Mouse (Mus musculus): ENCODE results near the gene Hcar2. TPM values are rescaled to one million over a fixed set of nuclear protein-coding genes. Genes with fewer than 3 reads are reported as not detected.

Gene Hcar2
- 3.6 and 4.3 TPM in 2 replicates for total RNA-seq (2017)

DNA sequence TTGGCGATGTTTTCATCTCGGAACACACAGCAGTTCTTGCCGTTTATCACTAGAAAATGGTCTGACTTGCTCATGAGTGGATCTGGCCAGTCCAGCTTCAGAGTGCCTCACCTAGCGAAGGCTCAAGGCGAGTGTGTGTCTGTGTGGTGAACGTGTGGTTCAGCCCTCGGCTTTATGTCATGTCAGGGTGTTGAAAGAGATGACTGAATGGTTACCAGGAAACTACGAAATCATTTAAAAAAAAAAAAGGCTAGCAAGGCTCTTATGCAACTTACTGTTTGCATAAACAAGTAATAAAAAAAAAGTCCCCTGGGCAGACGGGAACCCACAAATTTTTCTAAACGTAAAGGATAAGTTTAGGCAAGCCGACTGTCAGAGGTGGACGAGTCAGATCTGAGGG, at the start of gene Hcar2:
TSS of gene Hcar2 (minus strand) at position 135 of the 400 bp plus-strand sequence.
- ATAC-seq (replicated peaks; ENCODE audit: low read depth, poor library complexity, severe bottlenecking) = peak; percentile 74

DNA sequence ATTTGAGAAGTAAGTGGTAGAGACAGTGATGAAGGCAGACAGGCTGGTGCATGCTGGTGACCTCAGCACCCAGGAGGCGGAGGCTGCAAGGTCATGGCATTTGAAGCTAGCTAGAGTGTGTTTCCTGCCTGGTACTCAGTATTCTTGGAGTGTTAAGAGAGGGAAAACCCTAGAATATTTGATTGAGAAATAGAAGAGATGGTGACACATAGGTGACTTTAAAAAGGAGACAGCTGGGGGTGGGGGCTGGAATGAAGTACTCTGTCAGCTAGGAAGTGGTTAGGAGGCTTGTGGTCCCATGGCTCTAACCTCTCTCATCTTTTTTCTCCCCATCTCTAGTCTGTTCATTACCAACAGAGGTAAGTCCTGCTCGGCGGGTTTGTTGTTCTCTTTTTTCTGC, 49.6 kb upstream of the Hcar2 start:
- peak; percentile 60; the same call in 1 of the 2 replicates for ATAC-seq (replicated peaks; ENCODE audit: low read depth, poor library complexity, severe bottlenecking)

DNA sequence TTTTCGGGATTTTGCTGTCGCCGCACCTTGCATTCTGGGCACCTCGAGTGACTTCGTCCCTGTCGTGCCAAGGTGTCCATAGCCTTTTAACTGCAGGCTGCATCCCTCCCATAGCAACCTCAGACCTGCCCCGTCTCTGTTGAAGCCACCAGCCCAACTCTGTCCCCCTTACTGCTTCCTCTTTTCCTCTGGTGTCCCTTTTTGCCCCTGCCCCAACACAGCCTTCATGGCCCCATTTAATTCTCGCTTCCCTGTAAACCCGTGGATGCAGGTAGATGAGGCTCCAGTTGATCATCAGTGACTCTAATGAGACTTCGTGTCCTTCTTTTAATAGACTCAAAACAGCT, 42.3 kb upstream of the Hcar2 start:
- ATAC-seq (replicated peaks; ENCODE audit: low read depth, poor library complexity, severe bottlenecking) = 0 out of 2 replicates have a peak, but pooled peaks have one; percentile 20

DNA sequence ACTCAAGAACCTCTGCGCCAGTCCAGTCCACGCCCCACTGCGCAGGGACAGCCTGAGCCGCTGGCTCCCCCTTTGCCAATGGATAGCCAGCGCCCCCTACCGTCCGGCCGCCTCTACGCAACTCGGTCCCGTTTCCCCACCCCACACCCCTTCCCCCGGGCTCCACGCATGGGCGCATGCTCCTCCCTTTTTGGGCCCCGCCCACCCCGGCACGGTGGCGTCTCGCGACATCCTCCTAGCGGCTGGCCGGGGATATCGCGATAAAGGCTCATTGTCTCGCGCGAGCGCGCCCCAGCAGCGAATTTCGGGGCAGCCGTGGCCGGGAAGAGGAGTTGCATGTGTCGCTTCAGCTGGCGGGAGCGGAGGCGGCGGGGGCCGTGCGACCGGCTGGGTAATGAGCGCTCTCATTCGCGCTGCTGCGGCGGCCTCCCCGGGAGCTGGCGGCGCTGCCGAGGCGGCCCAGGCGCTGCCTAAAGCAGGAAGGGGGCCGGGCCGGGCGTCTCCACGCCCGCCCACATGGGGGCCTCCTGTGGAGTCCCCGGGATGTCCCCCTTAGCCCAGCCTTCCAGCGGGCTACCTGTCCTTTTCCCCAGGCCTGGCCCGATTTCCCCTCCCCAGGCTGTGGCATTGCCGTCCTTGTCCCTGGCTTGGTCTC, 41.8 kb upstream of the Hcar2 start, which contains the start of gene Denr:
TSS of gene Denr (plus strand) at position 200 of the 655 bp plus-strand sequence.
- peak; percentile 93 for ATAC-seq (replicated peaks; ENCODE audit: low read depth, poor library complexity, severe bottlenecking)

DNA sequence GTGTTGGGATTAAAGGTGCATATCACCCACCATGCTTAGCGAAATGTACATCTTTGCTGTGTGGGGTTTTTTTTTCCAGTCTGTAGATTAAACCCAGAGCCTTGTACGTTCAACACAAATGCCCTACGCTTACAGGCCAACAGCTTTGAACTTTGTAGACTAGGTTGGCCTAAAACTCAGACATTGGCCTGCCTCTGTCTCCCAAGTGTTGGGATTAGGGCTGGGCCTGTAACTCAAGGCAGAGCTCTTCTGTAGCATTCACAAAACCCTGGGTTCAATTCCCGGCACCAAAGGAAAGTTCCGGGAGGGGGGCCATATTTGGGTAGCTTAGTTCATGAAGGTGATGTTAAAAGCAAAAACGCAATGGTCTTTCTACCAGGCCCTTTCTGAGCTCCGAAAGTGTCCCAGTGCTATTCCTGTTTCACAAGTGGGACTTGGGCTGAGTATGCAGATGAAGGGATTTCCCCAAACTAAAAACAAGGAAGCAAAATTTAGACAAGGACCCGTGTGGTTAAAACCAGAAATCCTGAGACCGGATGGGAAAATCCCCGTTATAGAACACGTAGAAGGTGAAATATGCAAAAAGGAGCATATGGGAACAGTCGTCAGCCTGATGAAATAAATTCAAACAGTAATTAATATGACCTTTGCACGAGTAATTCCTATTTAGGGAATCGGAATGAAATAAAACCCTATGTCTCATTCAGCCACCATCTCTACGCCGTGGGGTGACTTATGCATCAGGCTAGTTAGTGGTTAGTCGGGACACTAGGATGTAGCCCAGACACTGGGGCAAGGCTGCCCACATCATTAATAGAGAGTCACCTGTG, 41.1 kb upstream of the Hcar2 start:
- ATAC-seq (replicated peaks; ENCODE audit: low read depth, poor library complexity, severe bottlenecking) = no peak

DNA sequence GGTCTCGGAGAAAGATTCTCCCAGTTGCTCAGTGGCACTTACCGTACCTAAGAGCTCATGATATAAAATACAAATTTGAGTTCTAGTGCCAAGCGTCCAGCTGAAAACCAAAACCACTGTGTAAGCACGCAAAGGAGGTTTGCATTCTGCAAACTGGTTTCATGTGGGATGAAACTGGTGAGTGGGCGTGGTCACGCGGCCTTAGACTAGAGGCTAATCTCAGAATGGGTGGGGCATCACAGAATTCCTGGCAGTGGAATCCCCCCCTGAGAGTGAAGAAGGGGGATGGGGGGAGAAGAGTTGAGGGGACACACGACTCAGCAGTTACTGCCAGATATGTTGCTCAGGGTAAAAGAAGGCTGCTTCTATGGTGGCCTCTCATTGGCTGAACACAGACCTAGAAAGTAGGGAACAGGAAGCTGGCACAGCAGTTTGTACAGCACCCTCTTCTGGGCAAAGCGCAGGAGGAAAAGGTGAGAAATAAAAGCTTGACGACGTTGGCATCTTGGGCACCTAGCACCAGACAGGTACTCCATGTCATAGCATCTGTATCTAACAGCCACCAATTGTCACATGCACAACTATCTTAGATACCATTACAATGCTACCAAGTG, 38.9 kb upstream of the Hcar2 start:
- no peak for ATAC-seq (replicated peaks; ENCODE audit: low read depth, poor library complexity, severe bottlenecking)

DNA sequence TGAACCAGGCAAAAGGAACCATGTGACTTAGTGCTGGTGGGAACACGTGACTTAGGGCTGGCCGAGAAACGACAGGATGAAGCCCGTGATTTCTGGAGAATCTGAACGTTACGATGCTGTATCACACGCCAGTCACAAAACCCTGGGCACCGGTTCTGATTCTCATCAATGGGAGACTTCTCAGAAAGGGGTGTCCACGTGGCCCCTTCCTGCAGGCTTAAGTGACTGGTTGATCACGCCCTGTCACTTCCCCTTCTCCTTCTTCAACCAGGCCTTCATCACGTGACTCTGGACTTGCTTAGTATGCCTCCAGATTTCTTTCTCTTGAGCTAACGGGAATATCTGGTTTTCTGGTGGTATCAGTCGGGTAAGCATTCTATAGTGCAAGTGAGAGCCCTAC, 32.1 kb upstream of the Hcar2 start:
- peak; percentile 75 for ATAC-seq (replicated peaks; ENCODE audit: low read depth, poor library complexity, severe bottlenecking)

DNA sequence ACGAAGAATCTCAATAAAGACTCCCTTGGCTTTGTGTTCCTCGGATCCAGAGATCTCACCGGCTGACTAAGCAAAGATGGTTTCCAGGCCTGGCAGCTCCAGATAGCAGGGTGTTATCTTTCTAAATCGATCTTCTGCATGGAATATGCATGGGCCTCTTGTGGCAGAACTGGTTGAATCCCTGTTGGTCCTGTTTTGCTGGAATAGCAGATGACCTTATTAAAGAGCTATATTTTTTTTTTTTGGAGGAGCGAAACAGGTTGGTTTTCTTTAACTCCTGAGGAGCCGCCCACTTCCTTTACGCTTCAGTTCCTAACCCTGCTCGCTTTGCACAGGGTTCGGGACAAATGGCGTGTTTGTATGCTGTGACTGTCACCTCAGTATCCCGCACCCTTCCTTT, 31.1 kb upstream of the Hcar2 start:
- ATAC-seq (replicated peaks; ENCODE audit: low read depth, poor library complexity, severe bottlenecking) = no peak

DNA sequence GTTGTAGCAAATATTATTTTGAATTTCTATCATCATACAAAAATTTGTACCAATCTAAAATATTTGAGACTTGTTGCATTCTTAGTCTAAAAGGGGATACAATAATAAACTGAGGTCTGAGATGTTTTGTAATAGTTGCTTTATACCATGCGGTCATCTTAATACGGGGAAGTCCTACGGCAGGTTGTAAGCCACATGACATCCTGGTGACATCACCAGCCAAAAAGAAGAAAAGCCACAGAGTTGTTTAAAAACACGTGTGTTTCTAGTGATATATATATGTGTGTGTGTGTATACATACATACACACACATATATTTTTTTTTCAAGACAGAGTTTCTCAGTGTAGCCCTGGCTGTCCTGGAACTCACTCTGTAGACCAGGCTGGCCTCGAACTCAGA, 28.2 kb upstream of the Hcar2 start:
- ATAC-seq (replicated peaks; ENCODE audit: low read depth, poor library complexity, severe bottlenecking) = no peak

DNA sequence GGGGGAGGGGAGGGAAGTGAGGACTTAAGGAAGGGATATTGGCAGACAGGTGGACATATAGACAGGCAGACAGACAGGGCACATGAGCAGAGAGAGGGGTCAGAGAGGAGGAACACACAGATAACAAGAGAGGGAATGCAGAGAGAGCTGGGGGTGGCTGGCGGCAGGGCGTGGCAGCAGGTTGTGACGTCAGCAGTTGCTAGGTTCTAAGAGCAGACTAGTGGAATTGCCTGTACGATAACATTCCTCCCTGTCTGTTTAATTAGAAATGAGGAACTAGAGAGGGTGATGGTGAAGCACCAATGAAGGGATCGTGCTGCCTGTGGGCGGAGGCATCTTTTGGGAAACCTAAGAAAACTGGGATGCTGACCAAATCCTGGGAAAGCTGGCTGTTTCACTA, 26.4 kb upstream of the Hcar2 start:
- ATAC-seq (replicated peaks; ENCODE audit: low read depth, poor library complexity, severe bottlenecking) = peak; percentile 94

DNA sequence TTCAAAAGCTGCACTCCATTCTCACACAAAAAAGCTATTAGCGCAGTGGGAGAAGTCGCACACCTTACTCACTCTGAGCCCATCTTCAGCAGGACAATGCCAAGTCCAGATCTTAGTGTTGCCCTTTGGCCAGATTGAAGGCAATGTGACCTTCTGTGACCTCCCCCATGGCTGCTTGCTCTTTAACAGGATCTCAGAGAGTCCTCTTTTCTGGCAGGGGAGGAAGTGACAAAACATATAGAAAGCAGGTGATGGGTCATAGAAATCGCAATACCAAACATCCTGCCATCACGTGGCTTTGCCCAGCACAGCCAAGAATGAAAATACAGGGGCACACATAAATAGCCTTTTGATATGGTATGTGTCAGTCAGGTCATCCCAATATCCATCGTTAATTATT, 25.7 kb upstream of the Hcar2 start:
- ATAC-seq (replicated peaks; ENCODE audit: low read depth, poor library complexity, severe bottlenecking) = no peak

DNA sequence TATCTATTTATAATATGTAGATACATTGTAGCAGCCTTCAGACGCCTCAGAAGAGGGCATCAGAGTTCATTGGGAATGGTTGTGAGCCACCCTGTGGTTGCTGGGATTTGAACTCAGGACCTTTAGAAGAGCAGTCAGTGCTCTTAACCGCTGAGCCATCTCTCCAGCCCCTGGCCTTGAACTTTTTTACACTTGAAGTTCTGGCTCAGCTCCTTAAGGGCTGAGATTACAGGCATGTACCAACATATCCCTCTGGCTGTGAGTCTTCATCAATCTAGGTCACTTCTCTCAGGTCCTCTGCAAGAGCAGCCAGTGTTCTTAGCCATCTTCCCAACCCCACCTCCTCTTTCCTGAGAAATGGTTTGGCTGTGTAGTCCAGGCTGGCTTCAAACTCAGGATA, 25.0 kb upstream of the Hcar2 start:
- no peak for ATAC-seq (replicated peaks; ENCODE audit: low read depth, poor library complexity, severe bottlenecking)

DNA sequence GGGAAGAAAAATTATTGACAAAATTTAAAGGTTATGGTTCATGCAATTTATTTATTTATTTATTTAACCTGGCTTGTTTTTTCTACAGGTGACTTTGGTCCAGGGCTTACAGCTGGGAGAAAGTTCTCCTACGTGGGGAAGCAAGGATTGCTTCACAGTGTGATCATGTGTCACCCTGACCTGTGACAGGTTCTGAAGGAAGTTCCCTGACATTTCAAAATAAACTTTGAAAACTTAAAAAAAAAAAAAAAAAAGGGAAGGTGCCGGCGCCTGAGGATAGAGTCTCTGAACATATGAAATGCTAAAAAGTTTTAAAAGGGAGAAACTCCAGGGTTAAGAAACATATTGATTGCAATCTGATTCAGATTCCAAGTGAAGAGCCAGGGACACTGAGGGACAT, 21.1 kb upstream of the Hcar2 start:
- ATAC-seq (replicated peaks; ENCODE audit: low read depth, poor library complexity, severe bottlenecking) = 0 out of 2 replicates have a peak, but pooled peaks have one; percentile 39

DNA sequence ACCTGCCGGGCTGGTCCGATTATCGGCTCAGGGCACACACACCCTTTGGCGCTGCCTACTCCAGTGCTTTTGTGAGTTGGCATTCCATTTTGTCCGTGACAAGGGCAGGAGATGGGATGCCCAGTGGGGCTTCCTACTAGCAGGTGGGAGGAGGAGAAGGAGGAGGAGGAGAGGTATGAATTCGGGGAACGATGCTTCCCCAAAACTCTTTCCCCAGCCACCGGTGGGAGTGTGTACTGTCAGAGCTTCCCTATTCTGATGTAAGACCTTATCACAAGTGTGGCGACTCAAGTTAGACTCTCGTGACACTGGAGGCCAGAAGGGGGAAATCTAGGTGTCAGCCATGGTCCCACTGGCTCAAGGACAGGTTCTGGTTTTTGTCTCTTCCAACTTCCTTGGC, 19.0 kb upstream of the Hcar2 start:
- ATAC-seq (replicated peaks; ENCODE audit: low read depth, poor library complexity, severe bottlenecking) = peak; percentile 52; the same call in 1 of the 2 replicates

DNA sequence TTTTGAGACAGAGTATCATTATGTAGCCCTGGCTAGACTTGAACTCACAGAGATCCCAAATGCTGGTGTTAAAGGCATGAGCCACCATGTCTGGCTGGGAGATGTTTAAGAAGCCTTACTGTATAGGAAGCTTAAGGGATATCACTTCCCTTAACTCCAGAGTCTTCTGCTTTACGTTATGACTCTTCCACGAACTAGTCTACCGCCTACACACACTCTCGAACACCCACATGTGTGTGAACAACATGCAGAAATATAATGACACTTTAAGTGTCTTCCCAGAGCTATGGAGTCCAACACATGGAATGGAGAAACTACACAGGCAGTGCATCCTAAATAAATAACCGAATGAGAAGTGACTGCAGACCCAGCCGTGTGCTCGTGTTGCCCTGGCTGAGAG, 18.6 kb upstream of the Hcar2 start:
- no peak for ATAC-seq (replicated peaks; ENCODE audit: low read depth, poor library complexity, severe bottlenecking)

DNA sequence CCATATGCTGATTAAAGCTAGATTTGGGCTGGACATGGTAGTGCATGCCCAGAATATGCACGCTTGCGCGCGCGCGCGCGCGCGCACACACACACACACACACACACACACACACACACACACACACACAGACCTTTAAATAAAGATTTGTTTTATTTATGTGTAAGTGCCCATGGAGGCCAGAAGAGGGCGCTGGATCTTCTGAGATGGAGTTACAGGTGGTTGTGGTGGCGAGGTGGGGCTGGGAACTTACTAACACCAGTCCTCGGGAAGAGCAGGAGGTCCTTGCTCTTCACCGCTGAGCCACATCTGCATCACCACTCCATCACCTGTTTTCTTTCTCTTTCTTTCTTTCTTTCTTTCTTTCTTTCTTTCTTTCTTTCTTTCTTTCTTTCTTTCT, 15.5 kb upstream of the Hcar2 start:
- ATAC-seq (replicated peaks; ENCODE audit: low read depth, poor library complexity, severe bottlenecking) = no peak

DNA sequence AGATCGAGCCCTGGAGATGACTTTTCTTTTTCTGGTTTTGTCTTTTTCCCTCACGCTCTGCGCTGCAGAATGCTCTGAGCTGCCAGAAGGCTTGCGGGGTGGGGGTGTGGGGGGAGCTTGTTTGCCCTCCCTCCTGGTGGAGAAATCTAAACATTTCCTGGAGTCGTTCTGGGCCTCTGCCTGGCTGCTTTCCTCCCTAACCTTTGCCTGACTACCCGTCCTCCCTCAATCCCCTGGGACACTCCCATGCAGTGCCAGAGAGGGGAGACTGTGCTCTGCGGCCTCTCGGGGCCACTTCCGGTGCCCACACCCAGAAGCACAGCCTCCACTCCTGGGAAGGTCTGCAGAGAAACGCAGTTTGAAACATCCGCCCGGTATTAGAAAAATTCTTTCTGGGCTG, 14.6 kb upstream of the Hcar2 start, which contains the start of gene Hcar1:
TSS of gene Hcar1 (minus strand) at position 93 of the 400 bp plus-strand sequence.
- no peak for ATAC-seq (replicated peaks; ENCODE audit: low read depth, poor library complexity, severe bottlenecking)

DNA sequence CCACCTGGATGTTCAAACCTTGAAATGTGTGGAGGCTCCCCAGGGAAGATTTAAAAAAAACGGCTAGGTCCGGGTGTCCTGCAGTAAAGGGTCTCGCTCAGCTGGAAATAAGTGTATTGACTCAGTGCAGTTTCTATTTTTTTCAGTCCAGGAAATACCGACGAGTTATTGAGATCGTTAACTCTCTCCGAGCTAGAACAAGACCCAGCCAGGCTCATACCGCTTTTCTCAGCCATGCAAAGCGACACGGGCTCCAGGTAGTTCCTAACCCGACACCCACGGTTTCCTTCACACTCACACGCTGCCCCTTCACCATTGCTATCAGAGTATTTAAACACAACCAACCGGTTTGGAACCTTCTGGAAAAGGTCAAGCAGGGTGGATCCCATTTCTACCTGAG, 12.8 kb upstream of the Hcar2 start:
- no peak for ATAC-seq (replicated peaks; ENCODE audit: low read depth, poor library complexity, severe bottlenecking)

DNA sequence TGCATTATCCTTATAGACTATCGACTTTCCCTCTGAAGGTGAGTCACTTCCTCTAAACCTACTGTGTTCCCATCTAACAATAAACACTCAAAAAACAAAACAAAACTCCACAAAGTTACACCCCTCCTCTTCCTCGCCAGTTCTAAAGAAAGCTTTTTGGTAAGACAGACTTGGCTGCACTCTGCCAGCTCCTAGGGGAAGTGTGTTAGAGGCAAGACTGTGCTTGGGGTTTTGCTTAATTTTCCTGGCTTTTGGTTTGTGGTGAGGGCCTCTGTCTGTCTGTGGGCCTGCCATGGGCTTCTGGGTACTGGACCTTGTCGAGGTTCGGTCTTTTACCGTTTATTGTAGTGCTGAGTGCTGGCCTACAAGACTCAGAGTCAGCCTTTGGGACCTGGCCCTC, 8.9 kb upstream of the Hcar2 start:
- ATAC-seq (replicated peaks; ENCODE audit: low read depth, poor library complexity, severe bottlenecking) = 0 out of 2 replicates have a peak, but pooled peaks have one; percentile 52

DNA sequence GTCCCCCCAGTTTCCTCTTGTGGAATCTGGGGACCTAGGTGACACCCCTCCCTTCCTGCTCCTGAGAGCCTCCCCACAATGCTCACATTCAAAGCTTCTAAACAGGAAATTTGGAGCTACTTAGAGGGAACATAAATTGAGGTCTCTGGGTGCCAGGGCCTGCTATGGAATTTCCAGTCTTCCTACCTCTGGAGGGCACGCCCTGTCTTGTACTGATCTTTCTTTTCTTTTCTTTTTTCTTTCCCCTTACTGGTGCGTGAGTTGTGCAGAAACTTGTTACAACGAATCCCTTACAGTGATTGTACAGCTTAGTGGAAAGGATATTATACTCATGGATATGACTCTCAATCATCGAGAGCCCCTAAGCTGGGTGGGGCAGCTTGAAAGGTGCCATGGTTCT, 4.3 kb upstream of the Hcar2 start:
- ATAC-seq (replicated peaks; ENCODE audit: low read depth, poor library complexity, severe bottlenecking) = no peak

DNA sequence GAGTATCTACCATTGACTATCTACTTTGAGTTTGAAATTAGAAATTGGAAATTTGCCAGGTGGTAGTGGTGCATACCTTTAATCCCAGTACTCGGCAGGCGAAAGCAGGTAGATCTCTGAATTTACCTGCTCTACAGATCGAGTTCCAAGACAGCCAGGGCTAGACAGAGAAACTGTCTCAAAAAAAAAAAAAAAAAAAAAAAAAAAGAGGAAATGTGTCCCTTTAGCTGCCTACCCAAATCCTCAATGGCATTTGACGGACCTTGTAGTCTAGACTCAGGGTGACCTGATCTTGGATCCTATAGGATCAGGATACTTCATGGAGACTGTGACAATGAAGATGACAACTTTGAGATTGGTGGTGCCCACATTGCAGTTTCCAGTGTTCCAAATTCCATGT, 1.2 kb upstream of the Hcar2 start:
- ATAC-seq (replicated peaks; ENCODE audit: low read depth, poor library complexity, severe bottlenecking) = no peak

All from common myeloid progenitor, adult 5-6 weeks (primary cell).